Mouse (Mus musculus): ENCODE measurements at regions not wholly inside any gene's neighbourhood (a gene's known extent, or its start where the extent isn't known, plus 50 kb on each side); places are given as distances from the start of the nearest gene placed in this dataset.

DNA sequence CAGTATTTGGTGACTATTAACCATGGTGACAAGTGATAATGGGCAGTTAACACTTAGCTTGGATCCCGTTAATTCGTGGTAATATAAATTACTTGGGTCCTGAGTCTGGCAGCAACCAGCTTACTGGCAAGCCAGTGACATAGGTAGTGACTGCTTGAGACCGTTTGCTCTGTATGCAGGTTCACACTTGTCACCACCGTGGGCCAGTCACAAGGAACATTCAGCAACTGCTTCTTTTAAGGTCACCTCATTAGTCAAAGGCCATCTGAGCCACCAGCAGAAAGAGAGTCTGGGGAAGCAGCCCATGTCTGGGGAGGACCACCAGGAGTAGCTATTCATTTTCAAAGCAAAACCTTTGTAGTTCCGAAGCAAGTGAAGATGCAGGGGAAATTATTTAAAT lies 220.3 kb upstream of the Mgmt start:
- H3K36me3 ChIP-seq (replicated peaks), result no peaks in the 10 kb centered on the region

DNA sequence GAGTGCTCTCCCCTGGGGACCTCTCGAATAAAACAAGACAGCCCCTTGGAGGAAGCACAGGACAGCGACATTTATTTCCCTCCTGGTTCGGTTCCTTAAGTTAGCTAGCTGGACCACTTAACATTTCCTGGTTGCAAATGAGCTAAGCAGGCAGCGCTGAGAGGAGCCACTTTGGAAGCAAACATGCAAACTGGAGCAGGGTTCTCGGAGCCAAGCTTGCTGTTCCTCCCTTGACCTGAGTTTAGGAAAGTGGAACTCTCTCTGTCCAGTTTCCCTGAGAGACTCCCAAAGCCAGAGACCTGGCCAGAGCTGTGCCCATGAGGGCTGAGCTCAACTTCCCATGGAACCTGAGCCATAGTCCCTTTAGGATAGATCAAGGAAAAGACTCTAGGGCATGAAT lies 219.4 kb upstream of the Mgmt start:
- H3K27me3 ChIP-seq (ENCODE audit: poor library complexity, severe bottlenecking), result peaks cover 100% of the 10 kb centered on the region
- H3K9me3 ChIP-seq, result no peaks in the 10 kb centered on the region
- WGBS, result 58% methylated on average over 5 of the region's 5 CpGs
- H3K36me3 ChIP-seq (replicated peaks), result no peaks in the 10 kb centered on the region
- H3K4me3 ChIP-seq, result no peak overlapping the region
- peaks cover 25% of the 10 kb centered on the region for H3K4me1 ChIP-seq
- no peak overlapping the region for H3K27ac ChIP-seq
- DNase-seq (ENCODE audit: extremely low spot score, low spot score), result no peak

More for the DNA sequence above, 220.3 kb upstream of the Mgmt start:
- WGBS, result 59% methylated on average over 5 of the region's 5 CpGs
- Histone ChIP-seq H3K9me3 (no peaks in the 10 kb centered on the region), H3K4me1 (peaks cover 25% of the 10 kb centered on the region), H3K27ac (no peak overlapping the region), H3K27me3 (ENCODE audit: poor library complexity, severe bottlenecking) (peaks cover 100% of the 10 kb centered on the region), H3K4me3 (no peak overlapping the region)
- no peak for DNase-seq (ENCODE audit: extremely low spot score, low spot score)

DNA sequence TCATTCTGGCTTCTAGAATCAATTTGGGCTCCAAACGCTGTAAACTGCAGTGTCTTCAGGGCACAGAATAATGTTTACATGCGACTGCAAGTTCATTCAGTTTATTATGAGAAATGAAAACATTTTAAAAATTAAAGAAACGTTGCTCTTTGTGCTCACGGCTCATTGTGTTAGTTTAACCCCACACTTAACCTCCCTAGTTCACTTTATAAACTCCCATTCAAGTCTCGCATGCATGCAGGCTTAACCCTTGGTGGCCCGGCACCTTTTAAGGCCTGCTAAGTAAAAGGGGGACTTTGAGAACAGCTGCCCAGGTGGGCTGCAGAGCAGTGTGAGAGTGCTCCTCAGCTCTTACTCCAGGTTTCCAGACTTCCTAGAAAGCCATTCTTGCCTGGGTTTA lies 218.3 kb upstream of the Mgmt start:
- WGBS, result 28% methylated on average over 6 of the region's 6 CpGs
- H3K36me3 ChIP-seq (replicated peaks), result no peaks in the 10 kb centered on the region
- peaks cover 25% of the 10 kb centered on the region for H3K4me1 ChIP-seq
- no peak for DNase-seq (ENCODE audit: extremely low spot score, low spot score)
- no peaks in the 10 kb centered on the region for H3K9me3 ChIP-seq
- H3K4me3 ChIP-seq, result no peak overlapping the region
- H3K27me3 ChIP-seq (ENCODE audit: poor library complexity, severe bottlenecking), result peaks cover 100% of the 10 kb centered on the region
- H3K27ac ChIP-seq, result no peak overlapping the region

DNA sequence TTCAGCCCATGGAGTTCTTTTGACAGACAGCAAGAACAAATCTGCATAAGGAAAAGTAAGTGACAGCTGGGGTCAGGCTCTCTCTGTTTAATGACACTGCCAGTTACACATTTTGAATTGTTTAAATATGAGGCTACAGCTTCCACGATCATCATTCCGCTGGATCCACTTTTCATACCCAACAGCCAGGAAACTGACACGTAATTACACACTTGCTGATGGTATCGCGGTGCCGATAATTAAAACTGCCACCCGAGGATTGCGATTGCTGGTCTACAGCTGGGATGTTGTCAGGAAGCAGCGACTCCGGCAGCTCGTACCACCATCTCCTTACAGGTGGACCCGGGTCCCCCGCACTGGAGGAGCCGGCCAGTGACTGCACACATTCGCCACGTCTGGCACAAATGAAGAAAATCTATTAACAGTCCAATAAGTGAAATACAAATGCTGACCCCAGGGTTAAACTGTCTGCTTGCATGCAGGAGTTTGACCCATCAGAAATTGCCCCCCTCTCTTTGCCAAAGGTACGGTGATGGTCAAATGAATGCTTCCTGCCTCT lies 217.3 kb upstream of the Mgmt start:
- WGBS, result 88% methylated on average over 17 of the region's 17 CpGs
- Histone ChIP-seq H3K27me3 (ENCODE audit: poor library complexity, severe bottlenecking) (peaks cover 98% of the 10 kb centered on the region), H3K4me3 (no peak overlapping the region)

DNA sequence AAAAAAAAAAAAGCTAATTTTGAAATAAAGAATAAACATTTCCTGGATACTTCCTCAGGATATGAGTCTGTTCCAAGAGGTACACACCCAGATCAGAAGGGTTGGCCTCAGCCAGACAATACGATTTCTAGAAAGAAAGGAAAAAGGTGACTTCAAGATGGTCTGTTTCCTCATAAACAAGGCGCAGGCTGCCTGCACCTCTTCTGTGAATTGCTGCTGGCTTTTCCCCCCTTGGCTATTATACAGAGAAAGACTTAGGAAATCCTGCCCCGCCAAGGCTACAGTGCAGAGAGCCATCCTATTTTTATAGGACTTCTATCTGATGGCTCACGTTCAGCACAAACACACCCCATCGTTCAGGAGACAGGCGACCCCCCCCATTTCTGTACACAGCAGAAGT lies 204.8 kb upstream of the Mgmt start:
- Histone ChIP-seq H3K4me1 (peaks cover 16% of the 10 kb centered on the region), H3K36me3 (replicated peaks) (no peaks in the 10 kb centered on the region), H3K27me3 (ENCODE audit: poor library complexity, severe bottlenecking) (peaks cover 67% of the 10 kb centered on the region), H3K27ac (no peak overlapping the region), H3K9me3 (no peaks in the 10 kb centered on the region), H3K4me3 (no peak overlapping the region; the same call in 1 of the 2 replicates)
- DNase-seq (ENCODE audit: extremely low spot score, low spot score), result no peak
- WGBS, result 40% methylated on average over 6 of the region's 6 CpGs

More for the DNA sequence above, 217.3 kb upstream of the Mgmt start:
- no peak for DNase-seq (ENCODE audit: extremely low spot score, low spot score)
- H3K9me3 ChIP-seq, result no peaks in the 10 kb centered on the region
- H3K36me3 ChIP-seq (replicated peaks), result no peaks in the 10 kb centered on the region
- H3K4me1 ChIP-seq, result peaks cover 25% of the 10 kb centered on the region
- H3K27ac ChIP-seq, result no peak overlapping the region

DNA sequence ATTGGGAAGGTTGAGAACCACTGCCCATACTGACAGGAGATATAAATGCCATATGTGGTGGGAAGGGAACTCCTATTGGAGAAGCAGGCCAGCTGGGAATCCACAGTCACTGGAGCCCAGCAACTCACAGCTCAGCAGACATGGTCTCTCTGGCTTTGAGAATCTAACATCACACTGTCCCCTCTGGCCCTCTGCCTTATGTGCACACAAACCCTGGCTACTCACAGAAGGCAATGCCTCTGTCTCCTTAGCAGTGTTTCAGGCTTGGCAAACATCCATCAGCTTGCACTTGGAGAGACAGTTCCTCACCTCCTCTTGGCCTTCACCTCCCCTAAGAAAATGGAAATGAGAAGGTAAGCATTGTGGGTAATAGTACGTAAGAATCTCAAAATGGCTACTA lies 188.2 kb upstream of the Mgmt start:
- no peaks in the 10 kb centered on the region for H3K36me3 ChIP-seq (replicated peaks)
- H3K4me1 ChIP-seq, result no peaks in the 10 kb centered on the region
- no peak overlapping the region for H3K27ac ChIP-seq
- H3K9me3 ChIP-seq, result no peaks in the 10 kb centered on the region
- DNase-seq (ENCODE audit: extremely low spot score, low spot score), result no peak
- H3K4me3 ChIP-seq, result no peak overlapping the region
- no peaks in the 10 kb centered on the region for H3K27me3 ChIP-seq (ENCODE audit: poor library complexity, severe bottlenecking)
- WGBS, result 96% methylated on average over 1 of the region's 1 CpGs

DNA sequence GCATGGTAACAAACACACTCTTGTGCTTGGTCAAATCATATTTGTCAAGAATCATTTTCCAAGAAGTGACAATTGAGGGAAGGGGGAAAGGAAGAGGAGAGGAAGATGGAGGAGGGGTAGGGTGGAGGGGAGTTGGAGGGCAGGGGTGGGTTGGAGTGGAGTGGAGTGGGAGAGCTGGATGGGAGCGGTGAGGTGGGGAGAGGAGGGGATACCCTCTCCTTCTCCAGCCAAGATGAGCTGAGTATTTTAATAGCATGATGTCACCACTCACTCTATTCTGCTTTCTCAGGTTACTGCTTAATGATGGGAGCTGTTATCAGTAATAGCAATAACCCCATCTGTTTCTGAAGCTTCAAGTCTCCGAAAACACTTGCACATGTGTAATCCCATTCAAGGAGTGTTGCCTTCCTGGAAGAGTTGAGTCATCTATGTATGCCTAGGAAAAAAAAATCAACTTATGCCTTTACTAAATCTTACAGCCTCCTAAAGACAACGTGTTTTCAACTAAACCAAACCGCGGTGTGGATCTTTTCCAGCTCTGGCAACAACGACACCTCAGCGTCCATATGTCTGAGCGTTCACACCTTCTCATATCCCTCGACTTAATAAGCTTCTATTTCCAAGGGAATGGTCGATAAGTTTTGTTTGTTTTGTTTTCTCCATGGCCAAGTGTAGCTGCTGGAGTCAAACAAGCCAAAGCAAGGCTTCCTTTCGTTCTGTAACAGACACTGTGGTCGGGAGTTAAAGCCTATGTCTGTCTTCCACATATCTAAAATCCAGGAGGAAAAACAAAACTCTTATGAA lies 187.0 kb upstream of the Mgmt start:
- Histone ChIP-seq H3K4me3 (no peak overlapping the region), H3K27me3 (ENCODE audit: poor library complexity, severe bottlenecking) (no peaks in the 10 kb centered on the region), H3K27ac (no peak overlapping the region), H3K36me3 (replicated peaks) (no peaks in the 10 kb centered on the region), H3K4me1 (no peaks in the 10 kb centered on the region), H3K9me3 (no peaks in the 10 kb centered on the region)
- no peak for DNase-seq (ENCODE audit: extremely low spot score, low spot score)
- 87% methylated on average over 12 of the region's 12 CpGs for WGBS

DNA sequence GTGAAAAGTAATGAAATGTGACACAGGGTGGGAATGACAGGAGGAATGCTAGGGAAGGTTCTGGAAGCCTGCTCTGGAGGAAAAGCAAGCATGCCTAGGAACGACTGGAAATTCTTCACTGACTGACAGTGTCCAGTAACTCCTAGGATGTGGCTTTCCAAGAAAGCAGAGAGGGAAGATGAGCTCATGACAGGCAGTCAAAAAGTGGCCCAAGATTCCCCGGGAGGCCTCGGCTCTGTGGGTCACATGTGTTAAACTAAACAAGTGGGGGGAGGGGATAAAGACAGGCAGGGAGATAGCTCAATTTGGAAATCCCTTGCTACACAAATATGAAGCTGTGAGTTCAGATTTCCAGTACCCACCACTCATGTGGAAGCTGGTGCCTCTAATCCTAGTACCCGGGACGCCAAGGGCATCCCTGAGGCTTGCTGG lies 186.4 kb upstream of the Mgmt start:
- no peaks in the 10 kb centered on the region for H3K27me3 ChIP-seq (ENCODE audit: poor library complexity, severe bottlenecking)
- no peak for DNase-seq (ENCODE audit: extremely low spot score, low spot score)
- no peak overlapping the region for H3K27ac ChIP-seq
- no peak overlapping the region for H3K4me3 ChIP-seq
- H3K36me3 ChIP-seq (replicated peaks), result no peaks in the 10 kb centered on the region
- no peaks in the 10 kb centered on the region for H3K4me1 ChIP-seq
- H3K9me3 ChIP-seq, result no peaks in the 10 kb centered on the region
- WGBS, result 85% methylated on average over 5 of the region's 5 CpGs

DNA sequence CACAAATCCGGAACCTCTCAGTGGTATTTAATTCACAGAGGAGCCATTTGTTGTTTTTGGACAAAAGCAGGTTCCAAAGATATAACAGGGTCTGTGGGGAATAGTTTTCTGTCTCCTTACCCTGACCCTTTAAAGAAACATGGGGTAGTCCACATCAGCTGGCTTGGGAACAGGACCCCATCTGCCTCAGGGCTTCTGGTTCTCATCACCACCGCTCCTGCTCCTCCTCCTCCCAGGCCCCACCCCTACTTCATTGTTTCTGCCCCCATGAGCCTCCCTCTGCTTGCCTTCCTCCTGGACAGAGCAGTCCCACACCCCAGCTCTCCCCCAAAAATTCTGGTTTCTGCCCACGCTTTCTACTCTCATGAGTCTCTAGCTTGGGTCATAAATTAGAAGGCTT lies 183.8 kb upstream of the Mgmt start:
- no peaks in the 10 kb centered on the region for H3K9me3 ChIP-seq
- no peaks in the 10 kb centered on the region for H3K36me3 ChIP-seq (replicated peaks)
- H3K27ac ChIP-seq, result no peak overlapping the region
- H3K27me3 ChIP-seq (ENCODE audit: poor library complexity, severe bottlenecking), result no peaks in the 10 kb centered on the region
- H3K4me3 ChIP-seq, result no peak overlapping the region
- 70% methylated on average over 3 of the region's 3 CpGs for WGBS
- no peaks in the 10 kb centered on the region for H3K4me1 ChIP-seq
- no peak for DNase-seq (ENCODE audit: extremely low spot score, low spot score)

DNA sequence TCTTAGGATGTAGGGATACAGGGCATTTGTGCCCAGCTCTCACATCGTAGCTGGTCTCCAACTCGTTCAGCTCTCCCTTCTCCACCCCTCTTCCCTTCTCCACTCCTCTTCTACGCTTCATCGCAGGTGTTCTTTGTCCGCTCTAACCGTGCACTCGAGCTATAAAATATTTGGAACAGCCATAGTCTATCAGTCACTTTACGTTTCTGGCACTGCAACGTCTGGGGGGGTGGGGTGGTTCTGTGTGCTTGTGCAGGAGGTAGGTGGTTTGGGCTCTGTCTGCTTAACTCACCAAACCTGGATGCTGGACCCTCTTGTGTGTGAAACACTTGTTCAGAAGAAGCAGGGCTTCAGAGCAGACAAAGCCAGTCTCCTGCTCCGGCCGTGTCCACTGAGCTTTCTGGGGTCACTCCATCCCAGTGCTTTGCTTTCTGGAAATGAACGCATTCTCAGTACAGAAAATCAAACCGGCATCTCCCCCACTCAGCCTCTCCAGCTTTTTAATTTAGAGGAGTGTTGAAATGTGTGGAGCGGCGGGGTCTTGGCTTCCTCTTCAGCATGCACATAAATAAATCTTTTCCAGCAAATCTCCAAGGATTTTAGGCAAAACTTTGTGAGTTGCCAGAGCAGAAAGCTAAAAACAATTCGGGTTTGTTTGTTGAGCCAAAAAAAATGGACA lies 181.3 kb upstream of the Mgmt start:
- Histone ChIP-seq H3K4me3 (no peak overlapping the region), H3K4me1 (no peaks in the 10 kb centered on the region), H3K27ac (no peak overlapping the region), H3K27me3 (ENCODE audit: poor library complexity, severe bottlenecking) (no peaks in the 10 kb centered on the region), H3K36me3 (replicated peaks) (no peaks in the 10 kb centered on the region), H3K9me3 (no peaks in the 10 kb centered on the region)
- 88% methylated on average over 16 of the region's 16 CpGs for WGBS
- DNase-seq (ENCODE audit: extremely low spot score, low spot score), result no peak

DNA sequence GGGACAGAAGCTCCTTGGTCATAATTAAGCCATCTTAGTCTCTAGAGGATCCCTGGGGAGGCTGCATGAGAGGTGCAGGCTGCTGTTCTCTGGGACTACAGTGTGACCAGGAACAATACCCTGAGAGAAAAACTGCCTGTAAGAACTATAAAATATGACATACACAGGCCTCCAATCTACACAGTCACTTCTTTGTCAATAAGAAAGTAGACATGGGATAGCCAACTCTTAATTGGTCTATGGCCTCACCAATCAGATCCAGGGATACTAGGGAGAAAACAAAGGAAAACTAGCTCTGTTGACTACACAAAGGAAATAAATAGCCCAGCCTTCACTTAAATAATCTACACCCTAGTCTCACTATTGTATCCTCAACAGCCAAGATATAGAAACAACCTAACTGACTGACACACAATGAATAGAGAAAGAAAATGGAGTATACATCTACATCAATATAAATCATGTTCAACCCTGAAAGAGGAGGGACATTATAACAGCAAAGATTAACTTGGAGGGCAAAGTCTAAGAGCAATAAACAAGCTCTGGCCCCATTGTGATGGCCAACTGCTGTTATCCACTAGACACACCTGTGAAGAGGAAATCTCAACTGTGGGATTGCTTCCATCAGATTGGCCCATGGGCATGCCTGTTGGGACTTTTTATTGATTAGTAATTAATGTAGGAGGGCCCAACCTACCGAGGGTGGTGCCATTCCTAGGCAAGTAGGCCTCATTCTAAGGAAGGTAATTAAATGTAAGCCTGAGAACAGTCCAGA lies 166.6 kb upstream of the Mgmt start:
- Histone ChIP-seq H3K36me3 (replicated peaks) (no peaks in the 10 kb centered on the region), H3K27ac (no peak overlapping the region), H3K27me3 (ENCODE audit: poor library complexity, severe bottlenecking) (no peaks in the 10 kb centered on the region), H3K9me3 (no peaks in the 10 kb centered on the region), H3K4me3 (no peak overlapping the region), H3K4me1 (peaks cover 3% of the 10 kb centered on the region; the same call in 1 of the 2 replicates)
- no peak for DNase-seq (ENCODE audit: extremely low spot score, low spot score)
- 81% methylated on average over 1 of the region's 1 CpGs for WGBS

DNA sequence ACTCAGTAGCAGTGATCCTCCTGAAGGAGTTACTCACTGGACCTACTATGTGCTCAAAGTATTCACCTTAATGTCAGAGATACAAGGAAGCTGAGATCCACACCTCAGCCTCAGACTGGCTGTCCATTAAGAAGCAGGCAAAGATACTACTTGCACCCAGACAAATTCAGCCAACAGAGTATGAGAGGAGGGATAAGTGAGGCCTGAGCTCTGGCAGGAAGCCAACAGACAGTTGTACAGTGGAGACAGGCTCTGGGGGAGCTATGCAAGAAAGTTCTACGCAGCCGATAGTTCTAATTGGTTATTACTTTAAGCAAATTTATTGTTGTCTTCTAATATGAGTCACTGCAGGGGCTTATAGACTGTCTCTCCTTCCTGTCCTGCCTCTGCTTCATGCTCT lies 152.2 kb upstream of the Mgmt start:
- H3K27me3 ChIP-seq (ENCODE audit: poor library complexity, severe bottlenecking), result no peaks in the 10 kb centered on the region
- H3K27ac ChIP-seq, result no peak overlapping the region
- WGBS, result 94% methylated on average over 2 of the region's 2 CpGs
- no peaks in the 10 kb centered on the region for H3K9me3 ChIP-seq
- DNase-seq (ENCODE audit: extremely low spot score, low spot score), result no peak
- no peaks in the 10 kb centered on the region for H3K36me3 ChIP-seq (replicated peaks)
- no peak overlapping the region for H3K4me3 ChIP-seq
- peaks cover 18% of the 10 kb centered on the region for H3K4me1 ChIP-seq
